Mouse (Mus musculus): ENCODE data around the gene Cd300lf.

The Cd300lf gene

DNA sequence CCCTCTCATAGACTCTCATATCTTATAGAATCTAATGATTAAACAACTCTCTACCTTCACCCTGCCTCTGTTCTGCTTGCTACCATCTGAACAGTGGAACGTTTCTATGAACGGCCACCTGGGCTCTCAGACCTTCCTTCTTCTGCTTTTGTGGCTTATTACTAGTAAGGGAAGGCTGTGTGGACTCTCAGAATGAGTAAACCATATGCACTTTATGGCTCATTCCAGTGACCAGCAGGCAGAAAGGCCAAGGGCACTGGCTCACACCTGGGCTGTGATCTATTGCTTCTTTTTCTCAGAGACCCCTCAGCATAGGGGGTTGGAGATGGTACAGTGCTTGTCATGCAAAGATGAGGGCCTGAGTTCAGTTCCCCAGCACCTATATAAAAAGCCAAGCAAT, 27.2 kb downstream of the Cd300lf start:
- DNase-seq (ENCODE audit: low read depth, low spot score): no peak

DNA sequence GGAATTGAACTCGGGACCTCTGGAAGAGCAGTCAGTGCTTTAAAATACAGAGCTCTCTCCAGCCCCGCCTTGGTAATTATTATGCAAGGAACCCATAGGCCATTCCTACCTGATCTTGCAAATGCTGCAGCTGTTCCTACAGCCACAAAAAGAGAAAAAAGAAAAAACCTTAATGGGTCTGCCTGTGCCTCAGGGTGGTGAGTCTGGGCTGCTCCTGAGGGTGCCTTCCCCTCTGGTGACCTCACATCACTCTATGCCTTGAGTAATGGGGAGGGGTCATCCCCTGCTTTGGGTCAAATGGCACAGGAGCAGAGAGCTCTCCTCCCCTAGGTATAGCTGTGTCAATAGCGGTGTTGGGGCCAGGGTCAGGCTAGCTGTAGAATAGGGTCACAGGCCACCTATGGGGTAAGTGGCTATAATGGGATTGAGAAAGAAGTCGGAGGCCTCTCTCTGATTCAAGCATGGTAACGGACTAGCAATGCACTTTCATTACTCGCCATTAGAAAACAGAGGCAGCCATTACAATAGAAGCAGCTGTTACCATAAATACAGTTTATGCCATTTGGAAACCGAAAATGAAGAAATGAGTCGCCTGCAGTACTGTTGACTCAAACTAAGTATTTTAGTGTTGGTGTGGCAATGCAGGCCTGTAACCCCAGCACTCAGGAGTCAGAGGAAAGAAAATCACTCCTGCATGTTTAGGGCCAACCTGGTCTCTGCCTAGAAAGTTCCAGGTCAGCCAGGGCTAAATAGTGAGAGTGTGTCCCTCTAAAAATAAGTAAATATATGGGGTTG, 28.8 kb downstream of the Cd300lf start:
- DNase-seq (ENCODE audit: low read depth, low spot score): peak; percentile 19

DNA sequence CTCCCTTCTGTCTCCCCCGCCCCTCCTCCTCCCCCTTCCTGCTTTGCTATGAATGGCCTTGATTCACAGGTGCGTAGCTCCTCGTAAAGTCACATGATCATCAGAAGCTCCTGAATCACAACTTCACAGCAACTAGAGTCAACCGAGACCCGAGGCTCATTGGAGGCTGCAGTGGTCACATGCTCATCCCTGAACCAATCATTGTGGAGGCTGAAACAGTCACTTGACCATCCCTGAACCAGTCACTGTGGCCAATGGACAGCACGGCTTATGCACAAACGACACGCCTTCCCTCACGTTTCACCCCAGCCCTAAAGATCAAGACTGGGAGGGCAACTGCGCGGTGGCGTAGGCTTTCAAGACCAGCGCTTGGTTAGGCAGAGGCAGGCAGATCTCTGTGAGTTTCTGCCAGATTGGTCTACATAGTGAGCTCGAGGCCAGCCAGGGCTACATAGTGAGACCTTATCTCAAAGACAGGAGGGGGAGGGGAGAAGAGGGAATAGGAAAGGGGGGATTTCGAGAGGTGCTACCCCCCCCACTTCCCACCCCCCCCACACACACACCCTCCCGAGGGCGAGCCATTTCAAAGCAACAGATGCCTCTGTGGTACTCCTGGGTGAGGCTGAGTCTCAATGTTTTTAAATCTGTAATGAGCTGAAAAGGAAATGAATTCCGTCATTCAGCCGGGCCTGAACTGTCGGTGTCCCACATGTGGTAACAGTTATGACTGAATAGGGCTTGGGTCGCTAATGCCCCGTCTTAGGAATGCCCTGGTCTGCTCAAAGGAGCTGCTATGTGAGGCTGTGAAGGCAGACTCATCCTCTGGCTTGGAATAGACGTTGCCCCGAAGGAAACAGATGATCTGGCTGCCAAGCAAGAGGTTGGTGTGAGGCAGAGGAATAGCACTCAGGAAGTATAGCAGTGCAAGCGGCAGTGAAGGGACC, 30.1 kb downstream of the Cd300lf start:
- peak; percentile 98 for DNase-seq (ENCODE audit: low read depth, low spot score)

DNA sequence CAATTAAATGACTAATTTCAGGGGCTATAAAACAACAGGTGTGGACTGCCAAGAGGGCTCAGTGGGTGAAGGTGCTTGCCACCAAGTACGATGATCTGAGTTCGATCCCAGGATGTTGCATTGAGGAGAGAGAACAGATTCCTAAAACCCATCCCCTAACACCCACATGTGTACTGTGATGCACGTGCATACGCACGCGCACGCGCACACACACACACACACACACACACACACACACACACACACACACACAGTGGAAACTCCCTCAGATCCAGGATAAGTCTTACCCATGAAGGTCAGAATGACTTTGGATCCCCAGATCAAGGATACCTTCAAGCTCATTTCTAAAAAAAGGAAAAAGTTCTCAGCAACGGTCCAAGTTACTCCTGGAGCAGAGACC, 31.7 kb downstream of the Cd300lf start:
- peak; percentile 33 for DNase-seq (ENCODE audit: low read depth, low spot score)

DNA sequence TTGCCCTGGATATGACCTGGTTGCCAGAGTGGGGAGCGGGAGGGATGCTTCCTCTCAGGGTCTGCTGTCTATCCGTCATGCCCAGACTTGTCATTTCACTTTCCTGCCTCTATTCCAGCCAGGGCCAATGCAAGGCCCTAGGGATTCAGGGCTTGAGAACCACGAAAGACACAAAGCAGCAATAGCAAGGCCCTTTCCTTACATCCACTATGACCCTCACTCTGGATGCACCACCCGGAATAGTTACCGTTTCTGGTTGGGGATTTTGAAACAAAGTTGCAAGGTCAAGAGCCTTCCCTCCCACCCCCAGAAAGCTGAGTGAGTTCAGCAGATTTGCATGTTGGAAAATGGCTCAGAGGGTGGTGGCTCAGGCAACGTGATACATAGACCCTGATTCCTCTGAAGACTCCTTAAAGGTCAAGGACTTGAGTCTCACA, 32.2 kb downstream of the Cd300lf start:
- DNase-seq (ENCODE audit: low read depth, low spot score): peak; percentile 59

DNA sequence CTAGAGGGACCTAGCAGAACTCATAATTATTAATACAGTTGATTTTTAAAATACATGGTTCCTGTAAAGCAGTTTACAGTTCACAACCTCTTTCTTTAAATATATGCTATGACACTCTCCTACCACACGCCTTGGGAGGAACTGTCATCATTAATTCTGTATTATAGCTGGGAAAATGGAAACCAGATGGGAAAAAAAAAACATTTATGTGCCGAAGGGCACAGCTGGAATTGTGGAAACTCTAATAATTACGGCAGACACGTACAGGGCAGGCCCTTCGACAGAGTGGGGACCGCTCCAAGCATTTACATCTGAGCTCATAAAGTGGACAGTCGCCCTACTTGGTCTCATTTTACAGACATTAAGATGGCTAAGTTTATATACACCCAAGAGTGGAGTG, 33.1 kb downstream of the Cd300lf start:
- no peak for DNase-seq (ENCODE audit: low read depth, low spot score)

DNA sequence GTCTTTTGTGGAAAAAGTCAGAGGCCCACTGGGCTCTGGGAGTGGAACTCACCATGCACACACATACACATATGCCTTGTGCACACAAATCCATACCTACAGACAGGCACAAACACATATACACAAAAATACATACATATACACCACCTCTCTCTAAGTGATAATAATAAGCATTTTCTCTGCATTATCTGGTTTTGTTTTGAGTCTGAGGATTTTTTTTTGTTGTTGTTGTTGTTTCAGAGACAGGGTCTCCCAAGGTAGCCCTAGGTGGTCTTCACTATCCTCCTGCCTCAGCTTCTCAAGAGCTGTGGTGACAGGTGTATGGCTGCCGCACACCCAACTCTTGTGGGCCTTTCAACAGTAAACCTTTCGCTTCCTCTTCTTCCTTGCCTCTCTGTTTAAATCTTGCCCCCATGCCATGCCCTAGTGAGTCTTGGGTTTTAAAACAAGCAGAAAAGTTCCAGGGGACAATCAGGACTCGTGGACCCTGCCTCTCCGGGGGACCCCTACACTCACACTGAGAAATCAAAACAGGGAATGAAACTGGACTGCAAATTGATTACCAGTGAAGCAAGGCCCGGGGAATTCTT, 33.7 kb downstream of the Cd300lf start:
- no peak for DNase-seq (ENCODE audit: low read depth, low spot score)

DNA sequence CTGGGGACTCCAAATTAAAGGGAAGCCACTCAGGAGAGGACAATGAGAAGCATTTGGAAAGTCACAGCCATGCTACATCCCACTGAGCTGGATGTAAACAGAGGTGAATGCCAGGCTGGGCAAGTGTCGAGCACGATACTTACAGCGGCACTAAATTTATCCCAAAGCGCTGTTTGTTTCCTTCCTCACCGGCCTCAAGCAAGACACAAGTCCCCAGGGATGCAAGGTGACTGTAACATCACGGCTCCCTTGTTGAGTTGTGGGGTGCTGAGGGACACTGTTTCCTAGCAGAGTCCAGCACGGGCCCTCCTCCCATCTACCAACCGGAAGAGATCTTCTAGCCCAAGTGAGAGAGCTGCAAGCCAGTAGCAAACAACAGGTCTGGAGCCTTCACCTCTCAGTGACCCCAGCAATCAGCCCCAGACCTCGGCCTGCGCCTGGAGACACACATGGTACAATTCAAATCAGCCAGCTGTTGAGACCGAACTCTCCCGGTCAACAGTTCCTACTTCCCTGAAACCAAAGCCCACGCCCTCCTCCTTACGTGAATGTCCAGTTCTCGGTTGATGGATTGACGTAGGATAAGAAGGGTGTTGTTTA, 34.5 kb downstream of the Cd300lf start:
- peak; percentile 45 for DNase-seq (ENCODE audit: low read depth, low spot score)

DNA sequence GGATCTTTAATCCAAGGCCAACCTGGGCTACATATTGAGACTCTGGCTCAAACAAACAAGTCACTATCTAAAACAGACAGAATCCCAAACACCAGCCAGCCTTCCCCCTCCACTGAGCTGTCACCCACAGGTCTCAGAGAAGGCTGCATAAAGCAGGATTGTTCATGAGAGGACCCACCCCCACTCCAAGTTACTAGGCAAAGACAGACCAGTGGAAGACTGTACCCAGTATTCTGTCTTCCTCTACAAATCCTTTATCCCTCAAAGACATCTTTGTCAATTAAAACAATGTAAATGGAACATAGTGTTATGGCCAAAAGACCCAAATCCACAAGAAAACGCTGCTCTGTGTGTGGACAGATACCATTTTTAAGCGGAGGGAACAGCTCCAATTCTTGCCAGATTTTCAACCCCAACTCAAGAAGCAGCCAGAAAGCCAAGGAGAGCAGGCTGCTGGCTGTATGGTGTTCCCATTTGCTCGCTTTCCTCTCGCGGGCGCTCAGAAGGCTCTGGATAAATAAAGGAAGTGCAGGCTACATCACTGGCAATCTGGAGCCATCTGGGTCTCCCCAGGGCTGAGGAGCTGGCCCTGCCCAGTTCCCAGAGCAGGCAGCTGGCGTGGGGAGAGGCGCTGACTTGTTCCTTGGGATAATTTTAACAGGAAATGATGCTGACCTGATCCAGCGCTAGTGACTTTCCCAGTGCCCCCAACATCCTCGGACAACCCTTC, 35.4 kb downstream of the Cd300lf start:
- DNase-seq (ENCODE audit: low read depth, low spot score): no peak

DNA sequence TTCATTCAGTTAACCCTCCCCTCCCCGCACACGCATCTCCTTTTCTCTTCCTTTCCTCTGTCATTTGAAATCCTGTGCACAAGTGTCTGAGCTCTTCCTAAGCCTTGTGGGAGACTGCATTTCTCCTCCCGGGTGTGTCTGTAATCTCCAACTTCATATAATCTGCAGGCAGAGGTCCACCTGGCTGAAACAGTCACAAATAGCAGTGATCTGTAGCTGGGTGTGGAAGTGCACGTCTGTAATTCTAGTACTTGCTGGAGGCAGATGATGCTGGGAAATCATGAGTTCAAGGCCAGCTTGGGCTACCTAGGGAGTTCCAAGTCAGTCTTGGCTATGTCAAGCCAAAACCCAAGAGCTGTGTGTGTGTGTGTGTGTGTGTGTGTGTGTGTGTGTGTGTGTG, 41.7 kb downstream of the Cd300lf start:
- DNase-seq (ENCODE audit: low read depth, low spot score): no peak

DNA sequence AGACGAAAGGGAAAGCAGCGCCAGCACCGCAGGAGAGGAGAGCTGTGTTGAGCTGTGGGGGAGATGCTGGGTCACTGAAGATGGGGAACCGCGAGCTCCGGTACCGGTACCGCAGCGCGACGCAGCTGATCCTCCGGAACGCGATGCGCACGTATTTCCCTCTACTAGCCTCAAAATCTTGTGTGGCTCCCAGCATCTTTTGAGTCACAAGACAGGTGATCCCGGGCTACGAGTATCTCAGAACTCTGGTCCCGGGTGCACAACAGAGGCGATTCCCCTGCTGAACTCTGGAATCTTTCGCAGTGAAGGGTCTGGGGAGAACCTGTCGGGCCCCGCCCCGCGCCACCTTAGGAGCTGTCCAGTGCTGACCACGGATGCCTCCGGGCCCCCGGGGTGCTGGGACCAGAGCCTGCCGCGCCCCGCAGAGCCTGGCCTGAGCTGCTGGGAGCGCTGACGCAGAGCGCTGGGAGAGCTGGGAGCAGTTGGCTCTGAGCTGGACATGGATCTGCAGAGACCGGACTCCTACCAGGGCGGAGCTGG, 42.4 kb downstream of the Cd300lf start, which contains the start of gene Rab37:
Rab37 (plus strand) TSS at position 70 of the 540 bp plus-strand sequence.
- DNase-seq (ENCODE audit: low read depth, low spot score): peak; percentile 81

DNA sequence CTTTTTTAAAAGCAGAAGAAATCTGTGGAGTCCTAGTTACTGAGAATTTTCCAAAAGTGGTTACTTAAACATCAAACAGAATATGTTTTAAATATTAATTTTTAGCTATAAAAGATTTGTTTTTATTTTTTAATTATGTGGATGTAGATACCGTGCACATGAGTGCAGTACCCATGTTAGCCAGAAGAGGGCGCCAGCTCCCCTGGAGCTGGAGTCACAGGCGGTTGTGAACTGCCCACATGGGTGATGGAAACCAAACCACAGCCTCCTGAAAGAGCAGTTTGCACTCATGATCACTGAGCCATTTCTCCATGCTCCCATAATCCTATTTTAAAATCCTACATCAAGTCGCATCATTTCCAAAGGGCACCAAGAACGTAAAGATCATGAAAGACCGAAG, 43.9 kb downstream of the Cd300lf start:
- DNase-seq (ENCODE audit: low read depth, low spot score): peak; percentile 61

DNA sequence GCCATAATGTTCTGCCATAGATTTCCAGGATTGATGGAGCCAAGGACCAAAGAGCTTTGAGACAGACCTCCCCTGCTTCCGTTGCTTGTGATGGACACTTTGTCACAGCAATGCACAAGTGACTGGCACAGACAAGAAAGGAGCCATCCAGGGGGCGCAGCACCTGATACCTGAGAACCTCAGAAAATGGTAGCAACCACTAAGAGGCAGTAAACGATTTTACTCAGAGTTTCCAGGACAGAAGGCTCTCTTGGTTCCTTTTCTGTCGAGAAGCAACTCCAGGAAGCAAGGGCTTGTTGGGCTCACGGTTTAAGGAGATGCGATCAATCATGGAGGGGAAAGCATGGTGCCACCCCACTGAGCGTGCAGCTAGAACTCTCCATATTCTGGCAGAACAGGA, 47.6 kb downstream of the Cd300lf start:
- no peak for DNase-seq (ENCODE audit: low read depth, low spot score)

DNA sequence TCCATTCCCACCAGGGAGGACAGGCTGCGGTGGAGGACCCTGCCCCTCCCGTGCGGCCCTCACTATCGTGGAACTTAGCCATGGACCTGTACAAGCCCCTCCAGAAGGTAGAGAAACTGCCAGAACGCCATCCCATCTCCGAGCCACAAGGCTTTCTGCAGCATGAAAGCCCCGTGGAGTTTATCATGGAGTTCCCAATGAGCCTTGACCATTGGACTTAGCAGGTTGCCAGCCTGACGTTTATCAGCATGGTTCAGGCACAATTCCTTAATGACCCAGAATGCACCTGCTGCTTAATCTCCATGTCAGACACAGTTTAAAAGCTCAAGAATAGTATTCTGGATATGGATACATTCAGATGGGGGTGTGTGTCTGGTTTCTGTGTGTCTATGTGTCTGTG, 48.7 kb downstream of the Cd300lf start:
- no peak for DNase-seq (ENCODE audit: low read depth, low spot score)

DNA sequence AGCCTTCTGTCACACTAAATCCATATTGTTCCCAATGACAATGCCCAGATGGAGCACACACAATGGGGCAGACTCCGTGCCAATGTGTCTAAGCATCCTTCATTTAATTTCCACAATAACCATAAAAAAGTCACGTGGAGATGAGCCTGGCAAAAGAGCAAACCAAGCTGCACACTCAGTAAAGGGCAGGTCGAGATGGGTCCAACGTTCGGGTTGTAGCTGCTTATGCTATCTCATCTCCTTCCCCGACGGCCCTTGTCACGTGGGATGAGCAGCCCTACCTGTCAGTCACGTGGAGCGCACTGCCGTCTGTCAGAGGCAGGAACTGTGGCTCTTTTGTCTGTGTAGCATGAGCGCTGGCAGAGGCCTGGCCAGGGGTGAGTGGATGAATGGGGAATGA, 49.2 kb downstream of the Cd300lf start:
- DNase-seq (ENCODE audit: low read depth, low spot score): peak; percentile 37

DNA sequence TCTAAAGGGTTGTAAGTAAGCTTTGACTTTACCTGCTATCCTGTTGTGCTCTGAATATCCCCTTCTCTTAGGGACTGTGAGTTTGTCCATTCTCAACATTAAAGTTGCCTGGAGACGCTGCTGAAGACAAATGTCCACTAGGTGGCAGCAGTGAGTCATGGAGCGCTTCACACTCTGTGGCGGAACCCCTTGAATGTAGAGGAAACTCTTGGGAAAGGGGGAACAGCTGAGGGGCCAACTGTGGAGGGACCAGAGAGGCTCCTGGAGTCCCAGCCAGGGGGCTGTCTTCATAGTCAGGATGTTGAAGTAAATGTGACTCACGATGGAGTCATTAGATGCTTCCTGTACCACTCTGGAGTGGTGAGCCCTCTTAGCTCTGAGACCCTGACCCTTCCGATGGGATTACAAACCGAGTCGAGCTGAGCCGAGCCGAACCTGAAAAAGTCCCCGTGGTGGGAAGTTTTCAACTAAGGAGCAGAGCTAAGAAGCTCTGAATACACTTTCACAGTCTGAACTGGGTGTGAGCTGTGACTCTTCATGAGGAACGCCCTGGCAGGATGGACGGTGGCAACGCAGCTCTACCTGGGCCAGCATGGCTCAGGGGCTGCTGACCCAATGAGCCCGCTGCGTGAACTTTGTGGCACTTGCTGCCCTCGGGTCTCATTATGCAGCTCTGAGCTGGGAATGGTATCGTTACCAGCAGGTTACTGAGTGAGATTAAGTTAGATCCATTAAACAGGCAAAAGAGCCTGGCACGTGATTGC, 50.2 kb downstream of the Cd300lf start:
- DNase-seq (ENCODE audit: low read depth, low spot score): peak; percentile 78

DNA sequence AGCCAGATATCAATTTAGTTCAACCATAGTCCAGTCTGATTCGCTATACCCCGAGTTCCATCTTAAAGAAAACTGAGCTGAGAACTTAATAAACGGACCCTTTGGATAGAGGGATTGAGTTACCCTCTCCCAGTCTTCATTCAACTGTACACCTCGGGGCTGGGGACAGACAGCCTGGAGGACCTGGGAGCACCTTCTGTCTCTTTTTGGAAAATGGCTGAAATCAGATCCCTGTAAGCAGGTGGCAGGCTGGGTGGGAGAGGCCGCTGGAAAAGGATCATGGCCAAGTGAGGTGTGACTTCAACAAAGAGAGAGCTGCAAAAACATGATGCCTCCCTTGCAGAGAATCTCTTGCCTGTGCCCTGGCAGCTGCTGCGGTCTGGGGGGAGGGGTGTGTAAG, 51.6 kb downstream of the Cd300lf start:
- DNase-seq (ENCODE audit: low read depth, low spot score): no peak

DNA sequence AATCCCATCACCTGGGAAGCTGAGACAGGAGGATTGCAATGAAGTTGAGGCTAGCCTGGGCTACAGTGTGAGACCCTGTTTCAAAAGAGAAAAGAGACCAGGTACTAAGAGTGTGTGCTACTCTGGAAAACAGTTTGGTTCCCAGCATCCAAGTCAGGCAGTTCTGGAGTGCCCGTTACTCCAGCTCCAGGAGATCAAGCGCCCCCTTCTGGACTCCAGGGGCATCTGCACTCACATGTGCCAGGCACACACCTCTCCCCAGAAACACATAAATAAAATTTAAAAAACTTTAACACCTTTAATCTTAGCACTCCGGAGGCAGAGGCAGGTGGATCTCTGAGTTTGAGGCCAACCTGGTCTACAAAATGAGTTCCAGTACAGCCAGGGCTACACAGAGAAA, 52.4 kb downstream of the Cd300lf start:
- peak; percentile 70 for DNase-seq (ENCODE audit: low read depth, low spot score)

DNA sequence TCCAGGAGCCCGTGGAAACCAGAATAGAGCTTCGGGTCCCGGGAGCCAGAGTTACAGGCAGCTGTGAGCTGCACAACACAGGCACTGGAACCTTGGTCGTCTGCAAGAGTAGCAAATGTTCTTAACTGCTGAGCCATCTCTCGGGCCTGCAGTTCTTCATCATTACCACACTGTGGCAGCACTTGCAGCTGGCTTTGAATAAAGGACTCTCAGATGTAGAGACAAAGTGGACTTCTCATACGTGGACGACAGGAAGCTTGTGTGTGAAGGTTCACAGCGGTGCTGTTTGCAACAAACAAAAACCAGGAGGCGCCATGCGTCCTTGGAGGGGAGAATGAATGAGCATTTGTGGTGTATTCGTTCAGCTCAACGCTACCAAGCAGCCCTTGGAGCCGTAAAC, 52.9 kb downstream of the Cd300lf start:
- DNase-seq (ENCODE audit: low read depth, low spot score): peak; percentile 83

DNA sequence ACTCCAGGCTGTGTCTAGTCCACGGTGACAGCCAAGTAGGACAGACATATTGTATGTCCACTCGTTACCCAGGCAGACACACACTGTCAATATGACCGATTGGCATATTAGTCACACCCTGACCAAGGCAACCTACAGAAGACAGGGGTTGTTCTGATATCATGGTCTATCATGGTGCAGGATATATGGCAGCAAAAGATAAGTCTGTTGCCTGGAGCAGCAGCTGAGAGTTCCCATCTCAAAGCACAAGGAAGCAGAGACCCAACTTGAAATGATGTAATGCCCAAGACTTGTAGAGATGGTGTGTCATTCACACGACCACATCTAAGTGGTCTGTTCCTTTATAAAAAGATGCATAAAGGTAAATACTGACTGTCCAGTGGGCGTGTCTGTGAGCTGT, 55.1 kb downstream of the Cd300lf start:
- no peak for DNase-seq (ENCODE audit: low read depth, low spot score)
